Mouse (Mus musculus) hindbrain, embryonic 14.5 days (tissue): ENCODE data around the gene Purb. TPM values are rescaled to one million over a fixed set of nuclear protein-coding genes. Genes with fewer than 3 reads are reported as not detected.

ENCODE experiments used
- ATAC-seq: fragments of 200-750 bp; cut with Nextera tagmentation; 2 replicates; pipeline ENCODE4 v1.8.0; 2017; ENCODE audit warnings: moderate number of reproducible peaks, mild to moderate bottlenecking, moderate TSS enrichment, moderate library complexity; ENCODE audit not compliant: low FRiP score
- DNase-seq: peaks from one replicate; pipeline ENCODE4 v3.0.0-alpha.2; 2015; ENCODE audit warnings: low spot score
- H3K27ac ChIP-seq: fragments of 300-500 bp; sonication (generic); 2 replicates; pipeline ENCODE4 v1.5.1; 2014; ENCODE audit warnings: mild to moderate bottlenecking, moderate library complexity
- H3K27me3 ChIP-seq: fragments of 300-500 bp; sonication (generic); 2 replicates; pipeline ENCODE4 v1.6.1; 2014; ENCODE audit warnings: mild to moderate bottlenecking, low read length, mixed read lengths; ENCODE audit not compliant: control insufficient read depth, insufficient read depth
- H3K36me3 ChIP-seq: fragments of 300-500 bp; sonication (generic); replicated peaks from 2 replicates; pipeline ENCODE4 v1.6.1; 2014; ENCODE audit not compliant: control insufficient read depth, insufficient read depth
- H3K4me1 ChIP-seq: fragments of 300-500 bp; sonication (generic); replicated peaks from 2 replicates; pipeline ENCODE4 v1.6.1; 2014; ENCODE audit warnings: antibody characterized with exemption, low read length, mixed read lengths; ENCODE audit not compliant: control insufficient read depth, insufficient read depth
- H3K4me2 ChIP-seq: fragments of 300-500 bp; sonication (generic); replicated peaks from 2 replicates; pipeline ENCODE4 v1.6.1; 2014; ENCODE audit warnings: mild to moderate bottlenecking, moderate library complexity
- H3K4me3 ChIP-seq: fragments of 300-500 bp; sonication (generic); replicated peaks from 2 replicates; pipeline ENCODE4 v1.5.1; 2014; ENCODE audit warnings: mild to moderate bottlenecking, low read length
- H3K9ac ChIP-seq: fragments of 300-500 bp; sonication (generic); 2 replicates; pipeline ENCODE4 v1.6.1; 2014
- H3K9me3 ChIP-seq: fragments of 300-500 bp; sonication (generic); 2 replicates; pipeline ENCODE4 v1.6.1; 2016; ENCODE audit warnings: low read length; ENCODE audit not compliant: control insufficient read depth
- WGBS: fragments of 180-500 bp; shearing (Covaris S2); extraction: QIAGEN DNeasy Blood & Tissue Kit; methylation state at CpG from one replicate; pipeline ENCODE4 v1.1.7; 2014; 5-methylcytosine and 5-hydroxymethylcytosine counted together
- polyA plus RNA-seq: library from polyadenylated mRNA; unstranded; fragments of >200 nt; fragmentation: Nextera tagmentation; extraction: Ambion mirVana; gene quantifications from 2 replicates; pipeline ENCODE4 v1.2.1, GENCODE M21; 2014

Gene Purb
- polyA plus RNA-seq, 1 experiment from 2014 or later = 9.8 TPM

DNA sequence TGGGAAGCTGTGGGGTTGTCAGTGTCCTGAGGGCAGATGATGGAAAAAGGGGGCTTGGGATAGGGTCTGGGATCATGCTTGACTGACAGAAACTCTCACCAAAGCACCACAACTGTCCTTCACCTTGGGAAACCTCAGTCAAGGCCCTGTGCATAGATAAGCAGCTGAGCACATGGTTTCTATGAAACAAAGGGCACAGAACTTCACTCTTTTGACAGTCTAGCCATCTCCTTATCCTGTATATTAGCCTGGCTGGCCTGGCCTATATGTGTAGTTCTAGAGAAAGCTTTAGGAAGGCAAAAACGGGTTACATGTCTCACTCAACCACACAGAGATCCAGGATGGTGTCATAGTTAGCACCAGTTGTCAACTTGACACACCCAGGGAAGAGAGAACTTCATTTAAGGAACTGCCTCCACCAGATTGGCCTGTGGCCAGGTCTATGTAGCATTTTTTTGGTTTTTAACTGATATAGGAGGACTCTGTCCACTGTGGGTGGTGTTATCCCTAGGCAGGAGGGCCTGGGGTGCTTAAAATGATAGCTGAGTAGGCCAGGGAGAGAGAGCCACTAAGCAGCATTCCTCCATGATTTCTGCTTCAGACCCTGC is 32.7 kb upstream of the Purb start:
- no peak for DNase-seq
- H3K27ac ChIP-seq = no peak overlapping the region
- no peaks in the 10 kb centered on the region for H3K9me3 ChIP-seq
- no peaks in the 10 kb centered on the region for H3K4me1 ChIP-seq
- no peak overlapping the region for H3K4me3 ChIP-seq
- WGBS = 58% methylated on average over 1 of the region's 1 CpGs
- H3K4me2 ChIP-seq = no peak overlapping the region
- no peak for ATAC-seq
- no peaks in the 10 kb centered on the region for H3K36me3 ChIP-seq
- no peaks in the 10 kb centered on the region for H3K27me3 ChIP-seq
- H3K9ac ChIP-seq = no peak overlapping the region

DNA sequence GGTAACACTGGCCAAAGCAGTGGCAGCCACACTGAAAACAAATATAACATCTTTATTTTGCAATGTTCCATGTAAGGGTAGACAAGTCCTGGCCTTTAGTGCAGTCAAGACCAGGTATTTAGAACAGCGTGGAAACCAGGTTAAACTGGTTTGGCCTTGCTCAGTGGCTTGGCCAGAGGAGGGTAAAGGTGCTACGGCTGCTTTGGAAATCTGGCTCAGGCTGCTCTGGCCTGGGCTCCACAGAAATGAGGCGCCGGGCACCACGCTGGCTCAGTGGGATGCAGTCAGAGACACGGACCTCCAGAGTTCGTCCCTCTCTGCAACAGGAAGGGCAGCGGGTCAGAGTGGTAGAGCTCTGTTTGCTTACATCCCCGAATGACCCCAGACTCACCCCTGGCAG is 30.8 kb upstream of the Purb start:
- Histone ChIP-seq H3K4me2 (no peak overlapping the region), H3K36me3 (no peaks in the 10 kb centered on the region), H3K4me1 (no peaks in the 10 kb centered on the region), H3K9ac (no peak overlapping the region), H3K27ac (no peak overlapping the region), H3K27me3 (no peaks in the 10 kb centered on the region), H3K9me3 (no peaks in the 10 kb centered on the region), H3K4me3 (no peak overlapping the region)
- ATAC-seq (no peak), DNase-seq (no peak)
- WGBS = 87% methylated on average over 9 of the region's 9 CpGs

DNA sequence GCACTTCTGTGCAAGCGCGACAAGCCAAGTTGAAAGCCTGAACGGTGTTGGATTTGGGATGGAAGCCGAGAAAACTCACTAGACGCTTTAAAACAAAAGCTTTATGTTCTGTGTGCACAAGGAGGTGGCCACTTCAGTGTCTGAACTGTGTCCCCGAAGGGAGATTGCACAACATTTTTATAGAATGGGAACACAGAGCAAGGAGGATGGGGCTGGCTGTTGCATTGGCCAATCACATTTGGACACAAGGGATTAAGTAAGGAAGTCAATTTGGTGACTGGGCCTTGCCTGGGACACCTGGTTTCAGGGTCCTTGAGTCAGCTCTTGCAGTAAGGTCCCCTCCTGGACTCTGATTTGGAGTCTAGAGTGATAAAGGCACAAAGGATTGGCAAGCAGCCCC is 29.0 kb upstream of the Purb start:
- 86% methylated on average over 6 of the region's 6 CpGs for WGBS
- DNase-seq = no peak
- Histone ChIP-seq H3K4me2 (no peak overlapping the region), H3K36me3 (no peaks in the 10 kb centered on the region), H3K4me1 (no peaks in the 10 kb centered on the region), H3K9ac (no peak overlapping the region), H3K27ac (no peak overlapping the region), H3K9me3 (no peaks in the 10 kb centered on the region), H3K4me3 (no peak overlapping the region), H3K27me3 (no peaks in the 10 kb centered on the region)
- ATAC-seq = no peak

DNA sequence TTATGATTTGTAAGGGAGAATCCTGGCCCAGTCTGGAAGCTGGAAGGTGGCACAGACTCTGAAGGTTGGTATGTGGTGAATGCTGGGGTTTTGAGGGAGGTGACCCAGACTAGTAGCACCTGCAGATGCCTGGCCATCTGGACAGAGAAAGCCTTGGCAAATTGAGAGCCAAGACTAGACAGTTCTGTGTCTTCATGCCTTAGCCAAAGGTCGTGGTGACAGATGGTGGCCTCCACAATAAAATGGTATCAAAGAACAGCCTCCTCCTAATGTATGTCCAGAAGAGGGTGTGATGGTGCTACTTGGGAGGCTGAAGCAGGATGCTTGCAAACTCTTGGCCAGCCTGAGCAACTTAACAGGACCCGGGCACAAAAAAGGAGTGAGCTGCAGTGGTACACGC is 28.5 kb upstream of the Purb start:
- no peak overlapping the region for H3K27ac ChIP-seq
- WGBS = 80% methylated on average over 3 of the region's 3 CpGs
- H3K36me3 ChIP-seq = no peaks in the 10 kb centered on the region
- H3K4me1 ChIP-seq = no peaks in the 10 kb centered on the region
- no peaks in the 10 kb centered on the region for H3K9me3 ChIP-seq
- ATAC-seq (no peak), DNase-seq (no peak)
- no peak overlapping the region for H3K4me3 ChIP-seq
- no peak overlapping the region for H3K9ac ChIP-seq
- no peaks in the 10 kb centered on the region for H3K27me3 ChIP-seq
- no peak overlapping the region for H3K4me2 ChIP-seq

DNA sequence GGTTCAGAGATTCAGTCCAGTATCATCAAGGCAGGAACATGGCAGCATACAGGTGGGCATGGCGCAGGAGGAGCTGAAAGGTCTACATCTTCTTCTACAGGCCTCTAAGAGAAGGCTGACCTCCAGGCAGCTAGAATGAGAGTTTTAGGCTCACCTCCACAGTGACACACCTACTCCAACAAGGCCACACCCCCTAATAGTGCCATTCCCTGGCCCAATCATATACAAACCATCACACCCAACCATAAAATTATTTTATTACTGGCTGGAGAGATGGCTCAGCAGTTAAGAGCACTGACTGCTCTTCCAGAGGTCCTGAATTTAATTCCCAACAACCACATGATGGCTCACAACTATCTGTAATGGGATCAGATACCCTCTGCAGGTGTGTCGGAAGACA is 26.8 kb upstream of the Purb start:
- Histone ChIP-seq H3K27ac (no peak overlapping the region), H3K9ac (no peak overlapping the region), H3K36me3 (no peaks in the 10 kb centered on the region), H3K27me3 (no peaks in the 10 kb centered on the region), H3K9me3 (no peaks in the 10 kb centered on the region), H3K4me2 (no peak overlapping the region), H3K4me3 (no peak overlapping the region), H3K4me1 (no peaks in the 10 kb centered on the region)
- DNase-seq (no peak), ATAC-seq (no peak)
- WGBS = 95% methylated on average over 2 of the region's 2 CpGs

DNA sequence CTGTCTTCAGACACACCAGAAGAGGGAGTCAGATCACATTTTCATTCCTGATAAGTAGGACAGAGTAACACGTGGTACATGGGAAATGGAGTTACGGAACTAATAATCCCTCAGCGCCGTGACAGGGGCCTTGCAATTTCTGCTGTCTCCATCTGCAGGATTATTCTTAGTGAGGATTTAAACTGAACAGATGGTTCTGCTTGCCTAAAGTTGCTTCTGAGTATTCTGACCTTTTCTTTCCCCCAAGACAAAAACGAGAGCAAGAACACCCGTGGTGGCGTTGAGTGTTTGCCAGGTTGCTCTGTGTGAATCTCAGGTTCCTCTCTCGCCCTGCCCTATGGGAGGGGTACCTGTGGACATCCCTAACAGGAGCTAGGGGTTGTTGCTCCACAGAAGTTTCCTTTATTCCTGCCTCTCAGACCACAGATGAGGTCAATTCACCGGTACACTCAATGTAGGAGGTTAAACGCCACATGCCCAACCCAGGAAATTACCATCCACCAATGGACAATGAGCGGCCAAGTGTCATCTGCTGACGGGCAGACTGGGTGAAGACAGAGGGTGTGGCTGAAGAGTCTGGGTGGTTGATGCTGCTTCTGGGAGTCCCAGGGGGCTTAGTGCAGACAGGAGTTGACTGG is 21.7 kb upstream of the Purb start:
- Histone ChIP-seq H3K9ac (no peak overlapping the region), H3K36me3 (no peaks in the 10 kb centered on the region), H3K27ac (no peak overlapping the region), H3K4me3 (no peak overlapping the region), H3K4me2 (no peak overlapping the region), H3K27me3 (no peaks in the 10 kb centered on the region), H3K9me3 (no peaks in the 10 kb centered on the region), H3K4me1 (no peaks in the 10 kb centered on the region)
- WGBS = 83% methylated on average over 12 of the region's 12 CpGs
- DNase-seq (no peak), ATAC-seq (no peak)

DNA sequence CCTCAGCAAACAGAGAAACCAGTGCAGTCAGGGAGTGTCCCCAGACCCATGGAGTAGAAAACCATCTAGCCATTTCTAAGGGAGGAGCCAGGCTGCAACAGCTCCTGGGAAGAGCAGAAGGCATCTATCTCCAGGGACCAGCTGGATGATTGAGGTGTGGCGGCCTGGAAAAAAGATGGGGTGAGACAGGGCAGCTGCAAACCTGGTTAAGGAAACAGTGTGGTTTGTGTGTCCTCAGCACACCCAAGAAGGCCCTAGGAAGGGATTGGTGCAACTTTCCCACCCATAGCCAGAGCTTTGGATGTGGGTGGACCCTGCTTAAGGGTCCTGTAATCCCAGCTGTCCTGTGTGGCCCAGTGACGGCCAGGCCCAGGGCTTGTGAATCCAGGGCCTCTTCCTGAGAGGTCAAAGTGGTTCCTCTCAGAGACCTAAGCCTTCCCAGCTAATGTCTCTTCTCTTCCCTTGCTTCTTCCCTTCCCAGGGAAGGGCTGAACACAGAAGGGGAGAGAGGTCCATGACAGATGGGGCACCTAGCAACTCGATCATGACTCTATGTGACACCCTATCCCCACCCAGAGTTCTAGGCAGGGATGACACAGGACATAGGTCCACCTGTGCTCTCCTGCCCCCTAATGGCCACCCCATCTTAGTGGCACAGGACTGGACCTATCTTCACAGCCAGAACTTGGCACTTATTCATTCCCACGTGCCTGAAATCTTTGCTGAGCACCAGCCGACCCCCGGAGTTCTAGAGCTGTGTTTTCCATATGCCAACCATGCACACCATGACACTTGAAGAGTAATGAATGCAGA is 14.2 kb upstream of the Purb start:
- DNase-seq (no peak), ATAC-seq (no peak)
- no peaks in the 10 kb centered on the region for H3K9me3 ChIP-seq
- WGBS = 48% methylated on average over 6 of the region's 6 CpGs
- H3K4me1 ChIP-seq = no peaks in the 10 kb centered on the region
- no peak overlapping the region for H3K4me3 ChIP-seq
- no peak overlapping the region for H3K4me2 ChIP-seq
- no peaks in the 10 kb centered on the region for H3K27me3 ChIP-seq
- H3K27ac ChIP-seq = no peak overlapping the region
- no peaks in the 10 kb centered on the region for H3K36me3 ChIP-seq
- H3K9ac ChIP-seq = no peak overlapping the region

DNA sequence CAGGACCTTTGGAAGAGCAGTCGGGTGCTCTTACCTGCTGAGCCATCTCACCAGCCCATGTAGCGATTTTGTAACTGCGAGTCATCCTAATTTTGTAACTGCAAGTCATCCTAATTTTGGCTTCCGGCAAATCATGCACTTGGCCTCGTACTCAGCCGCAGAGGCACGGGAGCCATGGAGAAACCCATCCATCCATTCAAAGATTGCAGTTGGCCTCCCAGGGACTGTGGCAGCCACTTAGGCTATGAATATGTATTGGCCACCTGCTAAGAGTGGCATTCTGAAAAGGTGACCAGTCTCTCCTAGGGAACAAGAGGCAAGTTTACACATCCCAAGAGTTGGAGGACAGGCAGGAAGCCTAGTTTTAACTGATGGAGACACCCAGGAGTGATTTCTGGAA is 13.5 kb upstream of the Purb start:
- H3K9ac ChIP-seq = no peak overlapping the region
- H3K4me3 ChIP-seq = no peak overlapping the region
- no peak for DNase-seq
- no peak overlapping the region for H3K4me2 ChIP-seq
- no peak overlapping the region for H3K27ac ChIP-seq
- no peaks in the 10 kb centered on the region for H3K4me1 ChIP-seq
- ATAC-seq = peak; percentile 37; the same call in 1 of the 2 replicates
- no peaks in the 10 kb centered on the region for H3K27me3 ChIP-seq
- no peaks in the 10 kb centered on the region for H3K9me3 ChIP-seq
- WGBS = 54% methylated on average over 7 of the region's 7 CpGs
- H3K36me3 ChIP-seq = no peaks in the 10 kb centered on the region

DNA sequence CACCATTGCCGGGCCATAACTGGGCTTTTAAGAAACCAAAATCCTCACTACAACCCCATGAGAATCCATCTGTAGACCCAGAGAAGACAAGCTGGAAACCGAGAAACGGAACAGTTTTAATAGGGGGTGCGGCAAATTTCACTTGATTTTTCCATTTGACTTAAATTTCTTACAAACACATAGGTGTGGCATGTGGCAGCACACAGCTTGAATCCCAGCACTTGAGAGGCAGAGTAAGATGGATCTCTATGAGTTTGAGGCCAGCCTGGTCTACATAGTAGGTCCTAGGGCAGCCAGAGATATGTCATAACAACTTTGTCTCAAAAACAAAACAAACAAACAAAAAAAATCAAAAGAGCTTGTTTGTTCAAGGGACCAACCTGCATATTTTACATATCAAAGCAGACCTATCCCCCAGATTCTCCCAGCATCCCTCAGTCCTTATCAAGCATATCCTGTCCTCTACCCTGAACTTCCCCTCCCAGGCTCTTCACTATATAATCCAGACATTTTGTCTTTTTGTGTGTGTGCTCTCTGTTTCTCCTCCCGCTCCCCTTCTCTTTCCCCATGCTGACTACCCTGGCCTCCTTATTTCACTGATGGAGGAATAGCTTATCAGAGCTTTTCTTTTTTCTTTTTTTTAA is 12.4 kb upstream of the Purb start:
- 97% methylated on average over 5 of the region's 5 CpGs for WGBS
- Histone ChIP-seq H3K4me3 (no peak overlapping the region), H3K9me3 (no peaks in the 10 kb centered on the region), H3K9ac (no peak overlapping the region), H3K4me1 (no peaks in the 10 kb centered on the region), H3K36me3 (no peaks in the 10 kb centered on the region), H3K27ac (no peak overlapping the region), H3K27me3 (no peaks in the 10 kb centered on the region), H3K4me2 (no peak overlapping the region)
- DNase-seq (no peak), ATAC-seq (no peak)
